Mouse (Mus musculus) B cell, adult 2 months (primary cell): Measurements from ENCODE around the gene Abca4.
"Not testable (repeated sequence)": the region's sequence is repeated elsewhere in the genome, so short reads cannot be mapped to it uniquely, and the experiment has no call there.

ENCODE experiments used
- DNase-seq, 2 experiments: peaks; one replicate each; pipeline ENCODE4 v3.0.0; 2022

The Abca4 gene

GRCm38 (mm10) chr3:122221240-122222036 lies 177.2 kb downstream of the Abca4 start:
- no peak for DNase-seq

- not testable (repeated sequence) for DNase-seq
These were observed 182.7 kb downstream of the Abca4 start for GRCm38 (mm10) chr3:122226972-122227371.
